Mouse (Mus musculus): ENCODE measurements around the gene Ccdc92b. TPM values are rescaled to one million over a fixed set of nuclear protein-coding genes. Genes with fewer than 3 reads are reported as not detected.

Ccdc92b gene
- polyA plus RNA-seq, 1 experiment, result 8.2 TPM

DNA sequence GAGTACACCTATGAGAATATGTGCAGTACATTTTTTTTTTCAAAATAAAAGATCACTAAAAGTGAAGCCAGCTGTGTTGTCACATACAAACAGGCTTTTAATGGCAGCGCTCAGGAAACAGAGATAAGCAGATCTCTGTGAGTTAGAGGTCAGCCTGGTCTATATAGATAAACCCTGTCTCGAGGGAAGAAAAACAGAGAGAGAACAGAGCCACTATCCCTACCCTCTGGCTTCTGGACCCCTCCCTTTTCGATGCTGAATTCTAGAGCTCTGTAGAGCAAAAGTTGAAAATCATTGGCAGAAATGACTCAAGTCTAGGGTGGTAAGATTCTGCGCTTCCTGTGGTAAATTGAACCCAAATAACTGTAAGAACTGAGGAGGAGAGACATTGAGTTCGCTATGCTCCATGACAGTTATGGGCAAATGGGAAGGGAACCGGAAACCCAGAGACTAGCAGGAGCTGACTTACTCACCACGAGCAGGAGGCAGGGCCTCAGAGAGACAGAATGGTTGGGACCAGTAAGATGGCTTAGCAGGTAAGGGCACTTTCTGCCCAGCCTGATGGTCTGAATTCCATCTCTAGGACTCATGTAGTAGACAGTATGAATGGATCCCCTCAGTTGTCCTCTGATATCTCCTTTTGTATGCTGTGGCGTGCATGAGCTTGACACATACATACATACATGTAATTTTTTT is 2.7 kb downstream of the Ccdc92b start:
- TF ChIP-seq POLR2A (IDR thresholded peaks at IDR 0.05; ENCODE audit: borderline replicate concordance, control insufficient read depth, low read depth, low read length) (no peak), CTCF (IDR thresholded peaks at IDR 0.05; ENCODE audit: control insufficient read depth, insufficient read depth, low read length) (no peak)
- peak overlapping the region; percentile 72 for H3K27ac ChIP-seq (ENCODE audit: control insufficient read depth, insufficient read depth, low read depth, low read length, poor library complexity)
- peak overlapping the region; percentile 19 for H3K4me3 ChIP-seq (replicated peaks; ENCODE audit: control insufficient read depth, low read depth, low read length)
- H3K4me1 ChIP-seq (ENCODE audit: control insufficient read depth, insufficient read depth, low read length), result peaks cover 2% of the 10 kb centered on the region; the same call in 1 of the 2 replicates
- 30% methylated on average over 8 of the region's 8 CpGs for WGBS

DNA sequence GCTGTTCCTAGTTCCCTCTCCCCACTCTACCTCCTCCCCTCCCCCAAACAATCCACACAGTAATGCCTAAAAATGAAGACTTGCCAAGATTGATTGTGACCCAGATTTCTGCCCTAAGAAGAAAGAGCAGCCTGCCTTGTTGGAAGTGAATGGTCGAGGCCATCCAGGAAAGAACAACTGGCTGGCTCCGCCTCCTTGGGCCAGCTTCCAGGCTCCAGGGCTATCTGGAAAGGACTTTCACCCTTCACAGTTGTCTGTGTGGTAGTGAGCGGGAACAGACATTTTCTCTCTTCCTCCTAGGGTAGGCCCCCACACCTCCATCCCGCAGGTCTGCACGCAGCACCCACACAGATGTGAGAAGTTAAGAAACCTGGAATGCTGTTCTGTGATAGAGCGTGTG is 4.3 kb downstream of the Ccdc92b start:
- TF ChIP-seq POLR2A (IDR thresholded peaks at IDR 0.05; ENCODE audit: borderline replicate concordance, control insufficient read depth, low read depth, low read length) (no peak), CTCF (IDR thresholded peaks at IDR 0.05; ENCODE audit: control insufficient read depth, insufficient read depth, low read length) (no peak)
- 74% methylated on average over 6 of the region's 6 CpGs for WGBS
- no peak overlapping the region for H3K4me3 ChIP-seq (replicated peaks; ENCODE audit: control insufficient read depth, low read depth, low read length)
- H3K27ac ChIP-seq (ENCODE audit: control insufficient read depth, insufficient read depth, low read depth, low read length, poor library complexity), result no peak overlapping the region
- H3K4me1 ChIP-seq (ENCODE audit: control insufficient read depth, insufficient read depth, low read length), result peaks cover 2% of the 10 kb centered on the region; the same call in 1 of the 2 replicates

- TF ChIP-seq CTCF (IDR thresholded peaks at IDR 0.05; ENCODE audit: control insufficient read depth, insufficient read depth, low read length) (no peak), POLR2A (IDR thresholded peaks at IDR 0.05; ENCODE audit: borderline replicate concordance, control insufficient read depth, low read depth, low read length) (no peak)
- H3K27ac ChIP-seq (ENCODE audit: control insufficient read depth, insufficient read depth, low read depth, low read length, poor library complexity), result no peak overlapping the region
- no peak overlapping the region for H3K4me3 ChIP-seq (replicated peaks; ENCODE audit: control insufficient read depth, low read depth, low read length)
- H3K4me1 ChIP-seq (ENCODE audit: control insufficient read depth, insufficient read depth, low read length), result peaks cover 2% of the 10 kb centered on the region; the same call in 1 of the 2 replicates
These were observed 5.9 kb downstream of the Ccdc92b start for GRCm38 (mm10) chr11:74625333-74625732.

- H3K4me3 ChIP-seq (replicated peaks; ENCODE audit: control insufficient read depth, low read depth, low read length), result no peak overlapping the region
- TF ChIP-seq CTCF (IDR thresholded peaks at IDR 0.05; ENCODE audit: control insufficient read depth, insufficient read depth, low read length) (no peak), POLR2A (IDR thresholded peaks at IDR 0.05; ENCODE audit: borderline replicate concordance, control insufficient read depth, low read depth, low read length) (no peak)
- H3K27ac ChIP-seq (ENCODE audit: control insufficient read depth, insufficient read depth, low read depth, low read length, poor library complexity), result no peak overlapping the region
- WGBS, result 74% methylated on average over 3 of the region's 3 CpGs
- peaks cover 2% of the 10 kb centered on the region; the same call in 1 of the 2 replicates for H3K4me1 ChIP-seq (ENCODE audit: control insufficient read depth, insufficient read depth, low read length)
These were observed 8.1 kb downstream of the Ccdc92b start for GRCm38 (mm10) chr11:74627481-74627880.

GRCm38 (mm10) chr11:74631880-74632789 is 12.7 kb downstream of the Ccdc92b start:
- Histone ChIP-seq H3K4me3 (replicated peaks; ENCODE audit: control insufficient read depth, low read depth, low read length) (no peak overlapping the region), H3K4me1 (ENCODE audit: control insufficient read depth, insufficient read depth, low read length) (no peaks in the 10 kb centered on the region), H3K27ac (ENCODE audit: control insufficient read depth, insufficient read depth, low read depth, low read length, poor library complexity) (no peak overlapping the region)
- 81% methylated on average over 7 of the region's 7 CpGs for WGBS
- TF ChIP-seq POLR2A (IDR thresholded peaks at IDR 0.05; ENCODE audit: borderline replicate concordance, control insufficient read depth, low read depth, low read length) (no peak), CTCF (IDR thresholded peaks at IDR 0.05; ENCODE audit: control insufficient read depth, insufficient read depth, low read length) (no peak)

DNA sequence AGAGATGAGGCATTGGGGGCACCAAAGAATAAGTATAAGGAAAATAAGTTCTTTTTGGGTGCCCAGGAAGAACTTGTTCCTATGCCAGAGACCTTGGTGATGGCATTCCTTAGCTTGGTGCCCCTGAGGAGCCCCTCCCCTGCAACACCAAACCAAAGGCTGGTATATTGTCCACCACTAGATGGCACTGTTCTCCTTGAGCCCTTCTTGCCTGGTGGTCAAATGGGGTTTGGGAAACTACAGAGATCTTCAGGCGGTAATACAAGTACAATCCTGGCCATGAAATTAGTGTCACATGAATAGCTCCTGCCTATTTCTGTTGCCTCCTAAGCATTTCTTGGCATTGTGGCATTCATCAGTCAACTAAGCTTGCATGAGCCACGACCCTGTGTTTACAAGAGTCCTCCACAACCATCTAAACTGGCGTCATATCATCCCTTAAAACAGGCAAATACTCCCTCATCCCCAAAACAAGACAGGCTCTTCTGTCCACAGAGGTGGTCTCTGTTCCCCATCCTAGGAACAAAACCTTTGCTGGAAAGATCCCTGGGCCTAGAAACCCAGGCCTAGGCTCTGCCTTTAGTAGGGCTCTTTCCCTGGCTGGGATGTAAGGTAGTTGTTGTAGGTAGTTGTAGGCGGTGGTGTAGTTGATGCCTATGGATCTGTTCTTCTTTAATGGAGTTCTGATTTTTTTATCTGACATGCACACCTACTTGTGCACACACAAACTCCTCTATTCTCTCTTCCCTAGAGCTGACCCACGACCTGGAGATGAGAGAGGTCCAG is 15.3 kb downstream of the Ccdc92b start:
- Histone ChIP-seq H3K27ac (ENCODE audit: control insufficient read depth, insufficient read depth, low read depth, low read length, poor library complexity) (no peak overlapping the region), H3K4me3 (replicated peaks; ENCODE audit: control insufficient read depth, low read depth, low read length) (no peak overlapping the region), H3K4me1 (ENCODE audit: control insufficient read depth, insufficient read depth, low read length) (no peaks in the 10 kb centered on the region)
- TF ChIP-seq CTCF (IDR thresholded peaks at IDR 0.05; ENCODE audit: control insufficient read depth, insufficient read depth, low read length) (peak; percentile 72), POLR2A (IDR thresholded peaks at IDR 0.05; ENCODE audit: borderline replicate concordance, control insufficient read depth, low read depth, low read length) (no peak)
- 69% methylated on average over 5 of the region's 5 CpGs for WGBS

DNA sequence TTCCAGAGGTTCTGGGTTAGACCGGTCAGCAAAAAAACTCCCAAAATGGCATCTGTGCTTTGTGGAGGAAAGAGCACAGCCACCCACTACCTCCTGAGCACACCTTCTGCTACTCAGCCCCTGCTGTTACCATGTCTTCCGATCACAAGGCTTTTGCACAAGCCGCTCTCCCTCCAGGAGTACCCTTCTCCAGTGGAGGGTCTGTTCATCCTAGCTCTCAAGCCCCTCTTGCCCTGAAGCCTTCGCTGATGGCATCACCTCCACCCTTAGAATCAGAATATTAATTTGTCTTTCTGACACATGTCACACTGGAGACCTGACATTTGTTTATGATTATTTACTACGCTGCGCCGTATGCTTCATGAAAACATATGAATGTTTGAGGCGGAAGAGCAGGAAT is 18.1 kb downstream of the Ccdc92b start:
- no peak overlapping the region for H3K27ac ChIP-seq (ENCODE audit: control insufficient read depth, insufficient read depth, low read depth, low read length, poor library complexity)
- WGBS, result 35% methylated on average over 8 of the region's 8 CpGs
- H3K4me1 ChIP-seq (ENCODE audit: control insufficient read depth, insufficient read depth, low read length), result no peaks in the 10 kb centered on the region
- TF ChIP-seq POLR2A (IDR thresholded peaks at IDR 0.05; ENCODE audit: borderline replicate concordance, control insufficient read depth, low read depth, low read length) (no peak), CTCF (IDR thresholded peaks at IDR 0.05; ENCODE audit: control insufficient read depth, insufficient read depth, low read length) (no peak)
- peak overlapping the region; percentile 21 for H3K4me3 ChIP-seq (replicated peaks; ENCODE audit: control insufficient read depth, low read depth, low read length)
